12 mouse cellular contexts compared by ENCODE assay signal in genomic region chrX:161487691-161488090, GRCm38 (mm10).
DNase-seq lines count a peak whose midpoint lies in the region; ATAC-seq and TF ChIP-seq lines count a peak whose summit lies in the region.
"Had no signal": no experiment of that assay in that cellular context is flagged by ENCODE, and none has a peak within 500 bp of the region (broad histone marks: within the 10 kb centered on the region; RNA-seq: fewer than 3 reads in every experiment).

No protein-coding gene starts in this region.

- ATAC-seq in lung, postnatal 0 days, result no peak
- ATAC-seq in forebrain, embryonic 15.5 days (replicated peaks), result no peak

- no peaks in the 10 kb centered on the region for H3K9me3 ChIP-seq in lung, postnatal 0 days (ENCODE audit: low read length)
- H3K9me3 ChIP-seq in forebrain, embryonic 15.5 days, result no peaks in the 10 kb centered on the region
- H3K9me3 ChIP-seq: forebrain, embryonic 10.5 days; limb, embryonic 10.5 days; lung, embryonic 15.5 days had no signal

- H3K9ac ChIP-seq in lung, postnatal 0 days (replicated peaks; ENCODE audit: low read depth), result no peak overlapping the region
- no peak overlapping the region for H3K9ac ChIP-seq in forebrain, embryonic 15.5 days (replicated peaks)
- H3K9ac ChIP-seq: lung, embryonic 15.5 days had no signal

- peak; percentile 12 to 20 for DNase-seq in lung, adult 18-20 months
- no peak for DNase-seq in lung, postnatal 0 days (ENCODE audit: low spot score)
- DNase-seq in gastrocnemius, adult 18-20 months (ENCODE audit: low spot score), result peak; percentile 63
- peak; percentile 26 to 33 for DNase-seq in heart, postnatal 36 days
- no peak for DNase-seq in thymus, postnatal 10 days (ENCODE audit: low spot score in 2 of 2)
- no peak for DNase-seq in layer of hippocampus, adult 11-12 months (ENCODE audit: low spot score)
- DNase-seq: thymus, adult 18-20 months had no signal

- no peak for TF ChIP-seq EP300 in lung, postnatal 0 days (IDR thresholded peaks at IDR 0.05)

- 44% methylated on average over 3 of the region's 3 CpGs for WGBS in lung, postnatal 0 days
- 82% methylated on average over 3 of the region's 3 CpGs for WGBS in forebrain, embryonic 15.5 days

- no peaks in the 10 kb centered on the region for H3K36me3 ChIP-seq in lung, postnatal 0 days (ENCODE audit: insufficient read depth, low read length)
- H3K36me3 ChIP-seq in forebrain, embryonic 15.5 days, result no peaks in the 10 kb centered on the region
- H3K36me3 ChIP-seq: forebrain, embryonic 10.5 days; limb, embryonic 10.5 days; lung, embryonic 15.5 days had no signal

- no peaks in the 10 kb centered on the region for H3K27me3 ChIP-seq in lung, postnatal 0 days (replicated peaks; ENCODE audit: insufficient read depth, low read length)
- H3K27me3 ChIP-seq in forebrain, embryonic 15.5 days, result no peaks in the 10 kb centered on the region
- H3K27me3 ChIP-seq: lung, embryonic 15.5 days had no signal

- no peaks in the 10 kb centered on the region for H3K4me1 ChIP-seq in lung, postnatal 0 days (ENCODE audit: insufficient read depth, low read depth, low read length)
- H3K4me1 ChIP-seq in forebrain, embryonic 15.5 days, result no peaks in the 10 kb centered on the region
- H3K4me1 ChIP-seq: forebrain, embryonic 10.5 days; limb, embryonic 10.5 days; lung, embryonic 15.5 days had no signal

- intact Hi-C loops in heart, postnatal 36 days (cut with DNase I), result no loop called here

- no peak overlapping the region for H3K4me2 ChIP-seq in lung, postnatal 0 days (replicated peaks; ENCODE audit: low read depth, low read length)
- no peak overlapping the region for H3K4me2 ChIP-seq in forebrain, embryonic 15.5 days (replicated peaks)
- H3K4me2 ChIP-seq: lung, embryonic 15.5 days had no signal

- no peak overlapping the region for H3K4me3 ChIP-seq in lung, postnatal 0 days (ENCODE audit: low read depth, low read length)
- no peak overlapping the region for H3K4me3 ChIP-seq in forebrain, embryonic 15.5 days
- H3K4me3 ChIP-seq: forebrain, embryonic 10.5 days; layer of hippocampus, adult 2 months; limb, embryonic 10.5 days; lung, embryonic 15.5 days had no signal

- no peak overlapping the region for H3K27ac ChIP-seq in lung, postnatal 0 days (ENCODE audit: low read length)
- H3K27ac ChIP-seq in forebrain, embryonic 15.5 days (replicated peaks), result no peak overlapping the region
- H3K27ac ChIP-seq: forebrain, embryonic 10.5 days; layer of hippocampus, adult 2 months; limb, embryonic 10.5 days; lung, embryonic 15.5 days had no signal

- TF ChIP-seq CTCF in lung, postnatal 0 days (IDR thresholded peaks at IDR 0.05), result no peak

Comparison
In these comparisons a context has a peak if more than half of its experiments do, and no peak if none do; other contexts are left out.
1. DNase-seq: peak in lung, adult 18-20 months (2 of 2), gastrocnemius, adult 18-20 months (single experiment) and heart, postnatal 36 days (2 of 2); none in lung, postnatal 0 days (single experiment), thymus, postnatal 10 days (0 of 2) and layer of hippocampus, adult 11-12 months (single experiment).